Mouse (Mus musculus): ENCODE data around the gene Pgf. TPM values are rescaled to one million over a fixed set of nuclear protein-coding genes. Genes with fewer than 3 reads are reported as not detected.
A peak's percentile ranks its signal among the peaks of the same experiment; 100 is the strongest.

The Pgf gene
- polyA plus RNA-seq, 1 experiment: 5.8 TPM

DNA sequence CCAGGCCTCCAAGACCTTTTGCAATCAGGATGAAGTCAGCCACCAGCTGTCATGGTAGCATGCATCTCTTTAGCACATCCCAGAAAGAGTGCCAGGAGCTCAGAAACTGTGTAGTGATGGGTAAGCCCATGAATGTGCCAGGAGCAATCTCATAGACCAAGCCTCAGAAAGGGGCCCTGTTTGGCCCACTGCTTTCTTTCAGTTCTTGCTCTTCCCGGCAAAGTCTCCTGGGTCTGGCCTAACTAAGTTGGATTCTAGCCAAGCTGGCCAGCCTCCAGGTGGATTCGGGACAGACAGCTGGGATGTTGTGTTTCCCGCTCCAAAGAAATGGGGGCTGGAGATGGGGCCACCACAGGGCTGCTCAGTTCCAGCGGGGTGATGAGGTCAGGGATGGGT lies 17.0 kb upstream of the Pgf start:
- TF ChIP-seq CTCF (IDR thresholded peaks at IDR 0.05; ENCODE audit: low read depth, low read length) (no peak), POLR2A (IDR thresholded peaks at IDR 0.05; ENCODE audit: insufficient read depth, low read length) (no peak), EP300 (IDR thresholded peaks at IDR 0.05; ENCODE audit: insufficient read depth, low read depth, low read length) (no peak)
- H3K36me3 ChIP-seq (ENCODE audit: control insufficient read depth, insufficient read depth, low read length, poor library complexity, severe bottlenecking): no peaks in the 10 kb centered on the region
- H3K27me3 ChIP-seq (ENCODE audit: control insufficient read depth, insufficient read depth, low read length, poor library complexity, severe bottlenecking): no peaks in the 10 kb centered on the region
- no peak overlapping the region for H3K4me3 ChIP-seq (ENCODE audit: low read depth, low read length)
- no peak overlapping the region for H3K27ac ChIP-seq (ENCODE audit: insufficient read depth, low read length)
- H3K4me1 ChIP-seq (ENCODE audit: control insufficient read depth, insufficient read depth, low read length): peaks cover 2% of the 10 kb centered on the region
- H3K9ac ChIP-seq (ENCODE audit: low read depth, poor library complexity, severe bottlenecking): no peak overlapping the region
- no peaks in the 10 kb centered on the region for H3K9me3 ChIP-seq (replicated peaks; ENCODE audit: control insufficient read depth, insufficient read depth, low read length, poor library complexity, severe bottlenecking)

DNA sequence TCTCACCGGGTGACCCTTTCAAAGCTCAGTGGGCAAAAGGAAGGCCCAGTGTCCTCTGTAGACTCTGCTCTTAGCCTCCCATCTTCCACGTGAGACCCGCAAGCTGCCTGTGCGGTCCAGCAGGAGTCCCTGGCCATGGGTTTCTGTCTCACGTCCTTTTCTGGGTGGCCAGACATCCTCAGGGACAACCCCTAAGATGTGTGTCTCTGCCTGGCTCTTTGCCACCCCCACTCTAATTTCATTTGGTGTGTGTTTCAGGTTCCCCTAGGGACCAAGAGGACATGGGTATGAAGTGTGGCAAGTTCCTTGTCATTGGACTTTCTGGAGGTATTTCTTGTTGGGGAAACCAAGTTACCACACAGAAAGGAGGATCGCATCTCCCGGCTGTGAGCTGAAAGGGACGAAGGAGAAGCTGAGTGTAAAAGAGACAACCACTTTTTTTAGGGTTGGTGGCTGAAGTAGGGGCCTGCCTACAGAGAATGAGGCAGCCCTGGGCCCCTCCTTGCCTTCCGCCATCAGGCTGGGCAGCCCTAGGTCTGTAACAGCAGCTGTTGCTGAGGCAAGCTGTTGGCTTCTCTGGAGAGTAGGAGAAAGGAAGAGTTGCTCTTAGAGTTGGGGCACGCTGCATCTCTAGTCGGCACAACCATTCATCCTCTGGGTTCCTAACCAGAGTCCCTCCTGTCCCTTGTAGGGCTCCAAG lies 16.5 kb upstream of the Pgf start:
- Histone ChIP-seq H3K27me3 (ENCODE audit: control insufficient read depth, insufficient read depth, low read length, poor library complexity, severe bottlenecking) (no peaks in the 10 kb centered on the region), H3K27ac (ENCODE audit: insufficient read depth, low read length) (no peak overlapping the region), H3K4me3 (ENCODE audit: low read depth, low read length) (no peak overlapping the region), H3K9ac (ENCODE audit: low read depth, poor library complexity, severe bottlenecking) (no peak overlapping the region), H3K9me3 (replicated peaks; ENCODE audit: control insufficient read depth, insufficient read depth, low read length, poor library complexity, severe bottlenecking) (no peaks in the 10 kb centered on the region), H3K4me1 (ENCODE audit: control insufficient read depth, insufficient read depth, low read length) (peaks cover 2% of the 10 kb centered on the region), H3K36me3 (ENCODE audit: control insufficient read depth, insufficient read depth, low read length, poor library complexity, severe bottlenecking) (no peaks in the 10 kb centered on the region)
- no peak for TF ChIP-seq POLR2A (IDR thresholded peaks at IDR 0.05; ENCODE audit: insufficient read depth, low read length)
- TF ChIP-seq EP300 (IDR thresholded peaks at IDR 0.05; ENCODE audit: insufficient read depth, low read depth, low read length): no peak
- no peak for TF ChIP-seq CTCF (IDR thresholded peaks at IDR 0.05; ENCODE audit: low read depth, low read length)

DNA sequence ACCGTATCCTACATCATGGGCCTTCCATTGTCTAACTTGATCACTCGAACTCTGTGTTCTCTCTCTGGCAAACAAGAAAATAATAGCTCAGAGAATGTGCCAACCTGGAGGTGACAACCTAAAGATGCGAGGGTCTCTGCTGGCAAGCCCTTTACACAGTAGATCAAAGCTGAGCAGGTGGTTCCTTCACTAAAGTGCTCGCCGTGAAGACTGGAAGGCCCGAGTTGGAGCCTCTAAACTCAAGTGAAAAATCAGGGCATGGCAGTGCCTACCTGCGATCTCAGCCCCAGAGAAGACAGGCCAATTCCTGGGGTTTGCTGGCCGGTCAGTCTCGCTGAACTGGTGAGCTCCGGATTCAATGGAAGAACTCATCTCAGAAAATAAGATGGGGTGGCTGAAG lies 15.6 kb upstream of the Pgf start:
- Histone ChIP-seq H3K4me1 (ENCODE audit: control insufficient read depth, insufficient read depth, low read length) (peaks cover 2% of the 10 kb centered on the region), H3K27ac (ENCODE audit: insufficient read depth, low read length) (no peak overlapping the region)

DNA sequence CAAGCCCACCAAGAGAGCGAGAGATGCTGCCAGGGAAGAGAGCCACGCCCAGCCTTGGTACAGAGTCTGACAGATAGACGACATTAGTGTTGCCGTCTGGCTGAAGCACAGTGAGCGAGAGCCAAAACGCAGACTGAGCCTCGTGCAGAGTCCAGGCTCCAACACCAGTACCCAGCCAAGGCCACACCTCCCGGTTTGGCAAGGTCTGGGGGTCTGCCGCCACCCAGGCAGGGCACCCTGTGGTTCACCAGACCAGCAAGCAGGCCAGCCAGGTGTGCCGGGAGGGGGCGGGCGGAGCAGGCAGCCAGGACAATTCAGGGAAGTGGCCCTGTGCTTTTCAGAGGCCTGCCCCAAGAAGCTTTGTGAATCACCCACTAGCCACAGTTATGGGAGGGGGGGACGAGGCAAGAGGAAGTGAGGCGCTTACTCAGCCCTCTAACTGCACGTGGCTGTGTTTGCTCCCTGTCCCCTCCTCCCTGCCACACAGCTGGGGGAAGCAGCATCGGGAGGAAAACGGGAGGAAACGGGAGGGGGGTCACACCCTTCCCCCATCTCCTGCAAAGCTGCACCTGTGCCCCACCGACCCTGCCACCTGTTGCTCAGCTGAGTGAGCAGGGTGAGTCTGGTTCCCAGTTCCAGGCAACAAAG lies 15.0 kb upstream of the Pgf start:
- Histone ChIP-seq H3K9ac (ENCODE audit: low read depth, poor library complexity, severe bottlenecking) (no peak overlapping the region), H3K27ac (ENCODE audit: insufficient read depth, low read length) (no peak overlapping the region), H3K4me1 (ENCODE audit: control insufficient read depth, insufficient read depth, low read length) (peaks cover 2% of the 10 kb centered on the region)

More for the DNA sequence above, 15.6 kb upstream of the Pgf start:
- no peak for TF ChIP-seq POLR2A (IDR thresholded peaks at IDR 0.05; ENCODE audit: insufficient read depth, low read length)
- no peak for TF ChIP-seq CTCF (IDR thresholded peaks at IDR 0.05; ENCODE audit: low read depth, low read length)
- TF ChIP-seq EP300 (IDR thresholded peaks at IDR 0.05; ENCODE audit: insufficient read depth, low read depth, low read length): no peak
- no peak overlapping the region for H3K4me3 ChIP-seq (ENCODE audit: low read depth, low read length)
- H3K36me3 ChIP-seq (ENCODE audit: control insufficient read depth, insufficient read depth, low read length, poor library complexity, severe bottlenecking): no peaks in the 10 kb centered on the region
- no peaks in the 10 kb centered on the region for H3K27me3 ChIP-seq (ENCODE audit: control insufficient read depth, insufficient read depth, low read length, poor library complexity, severe bottlenecking)
- H3K9ac ChIP-seq (ENCODE audit: low read depth, poor library complexity, severe bottlenecking): no peak overlapping the region
- H3K9me3 ChIP-seq (replicated peaks; ENCODE audit: control insufficient read depth, insufficient read depth, low read length, poor library complexity, severe bottlenecking): no peaks in the 10 kb centered on the region

DNA sequence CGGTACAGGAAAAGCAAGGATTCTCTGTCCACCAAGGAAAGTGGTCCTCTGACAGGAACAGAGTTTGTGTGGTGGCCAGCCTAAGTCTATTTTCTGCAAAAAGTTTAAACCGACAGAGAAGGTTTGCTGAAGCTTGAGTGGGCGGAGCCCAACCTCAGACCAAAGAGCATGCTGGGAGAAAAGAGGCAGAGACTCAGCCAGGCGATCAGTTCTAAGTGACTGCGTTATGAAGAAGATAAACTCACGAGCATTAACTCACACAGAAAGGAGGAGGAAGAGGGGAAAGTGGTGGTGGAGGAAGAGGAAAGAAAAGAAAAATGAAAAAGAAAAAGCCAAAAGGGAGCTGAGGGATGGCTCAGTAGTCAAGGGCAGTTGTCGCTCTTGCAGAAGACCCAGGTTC lies 12.7 kb upstream of the Pgf start:
- Histone ChIP-seq H3K36me3 (ENCODE audit: control insufficient read depth, insufficient read depth, low read length, poor library complexity, severe bottlenecking) (no peaks in the 10 kb centered on the region), H3K4me1 (ENCODE audit: control insufficient read depth, insufficient read depth, low read length) (peaks cover 2% of the 10 kb centered on the region), H3K9me3 (replicated peaks; ENCODE audit: control insufficient read depth, insufficient read depth, low read length, poor library complexity, severe bottlenecking) (no peaks in the 10 kb centered on the region), H3K4me3 (ENCODE audit: low read depth, low read length) (no peak overlapping the region), H3K9ac (ENCODE audit: low read depth, poor library complexity, severe bottlenecking) (no peak overlapping the region), H3K27ac (ENCODE audit: insufficient read depth, low read length) (no peak overlapping the region), H3K27me3 (ENCODE audit: control insufficient read depth, insufficient read depth, low read length, poor library complexity, severe bottlenecking) (no peaks in the 10 kb centered on the region)
- TF ChIP-seq CTCF (IDR thresholded peaks at IDR 0.05; ENCODE audit: low read depth, low read length) (no peak), EP300 (IDR thresholded peaks at IDR 0.05; ENCODE audit: insufficient read depth, low read depth, low read length) (no peak), POLR2A (IDR thresholded peaks at IDR 0.05; ENCODE audit: insufficient read depth, low read length) (no peak)

More for the DNA sequence above, 15.0 kb upstream of the Pgf start:
- no peaks in the 10 kb centered on the region for H3K36me3 ChIP-seq (ENCODE audit: control insufficient read depth, insufficient read depth, low read length, poor library complexity, severe bottlenecking)
- no peaks in the 10 kb centered on the region for H3K27me3 ChIP-seq (ENCODE audit: control insufficient read depth, insufficient read depth, low read length, poor library complexity, severe bottlenecking)
- peak overlapping the region; percentile 19 for H3K4me3 ChIP-seq (ENCODE audit: low read depth, low read length)
- TF ChIP-seq CTCF (IDR thresholded peaks at IDR 0.05; ENCODE audit: low read depth, low read length): no peak
- TF ChIP-seq EP300 (IDR thresholded peaks at IDR 0.05; ENCODE audit: insufficient read depth, low read depth, low read length): no peak
- no peaks in the 10 kb centered on the region for H3K9me3 ChIP-seq (replicated peaks; ENCODE audit: control insufficient read depth, insufficient read depth, low read length, poor library complexity, severe bottlenecking)

DNA sequence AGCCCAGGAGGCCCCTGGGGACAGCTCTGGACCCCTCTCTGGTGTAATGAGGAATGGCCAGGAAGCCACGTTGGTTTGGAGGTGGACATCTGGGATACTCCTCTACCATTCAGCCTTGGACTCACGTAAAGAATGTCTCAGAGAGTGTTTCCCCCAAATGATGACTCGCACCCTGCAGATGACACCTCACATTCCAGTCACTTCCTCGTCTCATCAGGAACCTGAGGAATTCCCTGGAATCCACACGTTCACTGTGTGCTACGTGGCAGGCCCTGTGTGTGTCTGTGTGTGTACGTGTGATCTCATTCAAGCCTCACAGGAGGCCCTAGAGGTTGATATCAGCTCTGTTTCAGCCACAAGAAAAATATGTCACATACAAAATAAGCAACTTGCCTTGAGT lies 8.8 kb upstream of the Pgf start:
- Histone ChIP-seq H3K4me3 (ENCODE audit: low read depth, low read length) (no peak overlapping the region), H3K27ac (ENCODE audit: insufficient read depth, low read length) (no peak overlapping the region), H3K9me3 (replicated peaks; ENCODE audit: control insufficient read depth, insufficient read depth, low read length, poor library complexity, severe bottlenecking) (no peaks in the 10 kb centered on the region), H3K27me3 (ENCODE audit: control insufficient read depth, insufficient read depth, low read length, poor library complexity, severe bottlenecking) (no peaks in the 10 kb centered on the region), H3K9ac (ENCODE audit: low read depth, poor library complexity, severe bottlenecking) (no peak overlapping the region), H3K36me3 (ENCODE audit: control insufficient read depth, insufficient read depth, low read length, poor library complexity, severe bottlenecking) (no peaks in the 10 kb centered on the region), H3K4me1 (ENCODE audit: control insufficient read depth, insufficient read depth, low read length) (no peaks in the 10 kb centered on the region)
- TF ChIP-seq CTCF (IDR thresholded peaks at IDR 0.05; ENCODE audit: low read depth, low read length): no peak
- TF ChIP-seq POLR2A (IDR thresholded peaks at IDR 0.05; ENCODE audit: insufficient read depth, low read length): no peak
- no peak for TF ChIP-seq EP300 (IDR thresholded peaks at IDR 0.05; ENCODE audit: insufficient read depth, low read depth, low read length)

All from ES-Bruce4 (cell line).